Mouse (Mus musculus) hindbrain, embryonic 10.5 days (tissue): ENCODE results near the gene Parp1. TPM values are rescaled to one million over a fixed set of nuclear protein-coding genes. Genes with fewer than 3 reads are reported as not detected.
A peak's percentile ranks its signal among the peaks of the same experiment; 100 is the strongest.
"Not testable (repeated sequence)": the region's sequence is repeated elsewhere in the genome, so short reads cannot be mapped to it uniquely, and the experiment has no call there.

Experiments used
- DNase-seq: peaks from one replicate; pipeline ENCODE4 v3.0.0-alpha.2; 2017; ENCODE audit warnings: low spot score
- H3K27ac ChIP-seq: fragments of 300-500 bp; sonication (generic); 2 replicates; pipeline ENCODE4 v1.5.1; 2016; ENCODE audit warnings: mild to moderate bottlenecking, moderate library complexity
- H3K27me3 ChIP-seq: fragments of 300-500 bp; sonication (generic); 2 replicates; pipeline ENCODE4 v1.6.1; 2016; ENCODE audit warnings: mild to moderate bottlenecking; ENCODE audit not compliant: poor library complexity, insufficient read depth, severe bottlenecking
- H3K36me3 ChIP-seq: fragments of 300-500 bp; sonication (generic); 2 replicates; pipeline ENCODE4 v1.6.1; 2016; ENCODE audit warnings: mild to moderate bottlenecking, moderate library complexity
- H3K4me1 ChIP-seq: fragments of 300-500 bp; sonication (generic); replicated peaks from 2 replicates; pipeline ENCODE4 v1.6.1; 2016; ENCODE audit warnings: mild to moderate bottlenecking
- H3K4me3 ChIP-seq: fragments of 300-500 bp; sonication (generic); 2 replicates; pipeline ENCODE4 v1.5.1; 2016; ENCODE audit warnings: mild to moderate bottlenecking, moderate library complexity
- H3K9me3 ChIP-seq: fragments of 300-500 bp; sonication (generic); 2 replicates; pipeline ENCODE4 v1.6.1; 2016; ENCODE audit warnings: mild to moderate bottlenecking, moderate library complexity
- WGBS: fragments of 180-500 bp; shearing (Covaris S2); methylation state at CpG from one replicate; pipeline ENCODE4 v1.1.7; 2016; 5-methylcytosine and 5-hydroxymethylcytosine counted together
- polyA plus RNA-seq: library from polyadenylated mRNA; unstranded; fragments of >200 nt; fragmentation: Nextera tagmentation; extraction: Ambion mirVana; gene quantifications from 2 replicates; pipeline ENCODE4 v1.2.1, GENCODE M21; 2016

Gene Parp1
- polyA plus RNA-seq, 1 experiment from 2014 or later = 232 TPM

- H3K9me3 ChIP-seq = peaks cover 10% of the 10 kb centered on the region; the same call in 1 of the 2 replicates
- no peak for DNase-seq
- WGBS = under 1% methylated on average over 17 of the region's 17 CpGs
- no peaks in the 10 kb centered on the region for H3K27me3 ChIP-seq
- H3K4me3 ChIP-seq = peak overlapping the region; percentile 96
- H3K27ac ChIP-seq = peak overlapping the region; percentile 96
- H3K36me3 ChIP-seq = peaks cover 33% of the 10 kb centered on the region
- peaks cover 28% of the 10 kb centered on the region for H3K4me1 ChIP-seq
These were observed 729 bp downstream of the Parp1 start for GRCm38 (mm10) chr1:180569453-180569852.

- Histone ChIP-seq H3K27me3 (no peaks in the 10 kb centered on the region), H3K9me3 (peaks cover 10% of the 10 kb centered on the region; the same call in 1 of the 2 replicates), H3K36me3 (peaks cover 40% of the 10 kb centered on the region), H3K27ac (peak overlapping the region; percentile 96), H3K4me1 (peaks cover 28% of the 10 kb centered on the region), H3K4me3 (peak overlapping the region; percentile 96)
- DNase-seq = no peak
- WGBS = 13% methylated on average over 5 of the region's 5 CpGs
These were observed 1.5 kb downstream of the Parp1 start for GRCm38 (mm10) chr1:180570181-180570580.

- no peaks in the 10 kb centered on the region for H3K27me3 ChIP-seq
- no peak overlapping the region for H3K27ac ChIP-seq
- H3K4me1 ChIP-seq = peaks cover 28% of the 10 kb centered on the region
- 71% methylated on average over 8 of the region's 8 CpGs for WGBS
- no peak for DNase-seq
- H3K36me3 ChIP-seq = peaks cover 48% of the 10 kb centered on the region
- peak overlapping the region; percentile 96 for H3K4me3 ChIP-seq
- peaks cover 10% of the 10 kb centered on the region; the same call in 1 of the 2 replicates for H3K9me3 ChIP-seq
These were observed 2.4 kb downstream of the Parp1 start for GRCm38 (mm10) chr1:180571018-180571589.

GRCm38 (mm10) chr1:180571721-180572120 is 3.0 kb downstream of the Parp1 start:
- not testable (repeated sequence) for H3K27me3 ChIP-seq, DNase-seq, H3K27ac ChIP-seq, H3K4me3 ChIP-seq
- Histone ChIP-seq H3K36me3 (peaks cover 54% of the 10 kb centered on the region), H3K9me3 (peaks cover 10% of the 10 kb centered on the region; the same call in 1 of the 2 replicates), H3K4me1 (peaks cover 28% of the 10 kb centered on the region)
- WGBS = 85% methylated on average over 6 of the region's 6 CpGs

GRCm38 (mm10) chr1:180572154-180572553 is 3.4 kb downstream of the Parp1 start:
- H3K27me3 ChIP-seq = no peaks in the 10 kb centered on the region
- WGBS = 89% methylated on average over 9 of the region's 9 CpGs
- H3K36me3 ChIP-seq = peaks cover 59% of the 10 kb centered on the region
- H3K4me3 ChIP-seq = no peak overlapping the region
- no peak for DNase-seq
- H3K27ac ChIP-seq = no peak overlapping the region
- H3K9me3 ChIP-seq = peaks cover 10% of the 10 kb centered on the region; the same call in 1 of the 2 replicates
- peaks cover 28% of the 10 kb centered on the region for H3K4me1 ChIP-seq

- H3K27me3 ChIP-seq = no peaks in the 10 kb centered on the region
- DNase-seq = no peak
- peaks cover 99% of the 10 kb centered on the region for H3K36me3 ChIP-seq
- H3K9me3 ChIP-seq = peaks cover 10% of the 10 kb centered on the region; the same call in 1 of the 2 replicates
- no peak overlapping the region for H3K4me3 ChIP-seq
- WGBS = 96% methylated on average over 3 of the region's 3 CpGs
- no peak overlapping the region for H3K27ac ChIP-seq
- peaks cover 6% of the 10 kb centered on the region; the same call in 1 of the 2 replicates for H3K4me1 ChIP-seq
These were observed 7.8 kb downstream of the Parp1 start for GRCm38 (mm10) chr1:180576524-180576923.

GRCm38 (mm10) chr1:180577837-180578236 is 9.1 kb downstream of the Parp1 start:
- Histone ChIP-seq H3K27ac (no peak overlapping the region), H3K4me3 (no peak overlapping the region), H3K4me1 (no peaks in the 10 kb centered on the region), H3K9me3 (peaks cover 10% of the 10 kb centered on the region; the same call in 1 of the 2 replicates), H3K27me3 (no peaks in the 10 kb centered on the region), H3K36me3 (peaks cover 99% of the 10 kb centered on the region)
- WGBS = 85% methylated on average over 4 of the region's 4 CpGs
- no peak for DNase-seq

- H3K4me3 ChIP-seq = no peak overlapping the region
- H3K27ac ChIP-seq = no peak overlapping the region
- H3K9me3 ChIP-seq = no peaks in the 10 kb centered on the region
- H3K36me3 ChIP-seq = peaks cover 100% of the 10 kb centered on the region
- H3K27me3 ChIP-seq = no peaks in the 10 kb centered on the region
- no peaks in the 10 kb centered on the region for H3K4me1 ChIP-seq
- 95% methylated on average over 17 of the region's 17 CpGs for WGBS
- no peak for DNase-seq
These were observed 19.2 kb downstream of the Parp1 start for GRCm38 (mm10) chr1:180587792-180588442.

GRCm38 (mm10) chr1:180600578-180600977 is 31.9 kb downstream of the Parp1 start:
- peaks cover 98% of the 10 kb centered on the region for H3K36me3 ChIP-seq
- H3K27ac ChIP-seq = no peak overlapping the region
- no peaks in the 10 kb centered on the region for H3K27me3 ChIP-seq
- H3K9me3 ChIP-seq = no peaks in the 10 kb centered on the region
- 98% methylated on average over 6 of the region's 6 CpGs for WGBS
- 0 out of 2 replicates have a peak, but pooled peaks cover 3% of the 10 kb centered on the region for H3K4me1 ChIP-seq
- DNase-seq = no peak
- H3K4me3 ChIP-seq = no peak overlapping the region

GRCm38 (mm10) chr1:180601806-180602205 is 33.1 kb downstream of the Parp1 start:
- Histone ChIP-seq H3K36me3 (peaks cover 91% of the 10 kb centered on the region), H3K9me3 (no peaks in the 10 kb centered on the region)
- WGBS = 96% methylated on average over 6 of the region's 6 CpGs

GRCm38 (mm10) chr1:180604579-180604978 is 35.9 kb downstream of the Parp1 start:
- peaks cover 77% of the 10 kb centered on the region for H3K36me3 ChIP-seq

More at GRCm38 (mm10) chr1:180601806-180602205, 33.1 kb downstream of the Parp1 start:
- 0 out of 2 replicates have a peak, but pooled peaks cover 3% of the 10 kb centered on the region for H3K4me1 ChIP-seq
- H3K27ac ChIP-seq = no peak overlapping the region
- H3K27me3 ChIP-seq = no peaks in the 10 kb centered on the region
- H3K4me3 ChIP-seq = no peak overlapping the region
- DNase-seq = no peak

GRCm38 (mm10) chr1:180606106-180606505 is 37.4 kb downstream of the Parp1 start:
- Histone ChIP-seq H3K4me3 (no peak overlapping the region), H3K4me1 (0 out of 2 replicates have a peak, but pooled peaks cover 3% of the 10 kb centered on the region), H3K27ac (no peak overlapping the region), H3K9me3 (no peaks in the 10 kb centered on the region), H3K36me3 (peaks cover 62% of the 10 kb centered on the region), H3K27me3 (no peaks in the 10 kb centered on the region)
- WGBS = 80% methylated on average over 3 of the region's 3 CpGs
- DNase-seq = no peak

More at GRCm38 (mm10) chr1:180604579-180604978, 35.9 kb downstream of the Parp1 start:
- 73% methylated on average over 4 of the region's 4 CpGs for WGBS
- Histone ChIP-seq H3K4me3 (no peak overlapping the region), H3K4me1 (0 out of 2 replicates have a peak, but pooled peaks cover 3% of the 10 kb centered on the region), H3K27ac (no peak overlapping the region), H3K27me3 (no peaks in the 10 kb centered on the region), H3K9me3 (no peaks in the 10 kb centered on the region)
- DNase-seq = no peak
